Mouse (Mus musculus): ENCODE results near the gene Patj.

- TF ChIP-seq CTCF (IDR thresholded peaks at IDR 0.05; ENCODE audit: borderline replicate concordance, insufficient read depth, low read depth, low read length) = no peak
- no peak for TF ChIP-seq POLR2A (IDR thresholded peaks at IDR 0.05; ENCODE audit: borderline replicate concordance, insufficient read depth, low read length)
These were observed 124.9 kb downstream of the Patj start for GRCm38 (mm10) chr4:98520492-98520891.
